Mouse (Mus musculus): ENCODE results near the gene Unc13a. TPM values are rescaled to one million over a fixed set of nuclear protein-coding genes. Genes with fewer than 3 reads are reported as not detected.
"Not testable (repeated sequence)": the region's sequence is repeated elsewhere in the genome, so short reads cannot be mapped to it uniquely, and the experiment has no call there.

Gene Unc13a
- polyA plus RNA-seq, 1 experiment: 1.6 TPM

DNA sequence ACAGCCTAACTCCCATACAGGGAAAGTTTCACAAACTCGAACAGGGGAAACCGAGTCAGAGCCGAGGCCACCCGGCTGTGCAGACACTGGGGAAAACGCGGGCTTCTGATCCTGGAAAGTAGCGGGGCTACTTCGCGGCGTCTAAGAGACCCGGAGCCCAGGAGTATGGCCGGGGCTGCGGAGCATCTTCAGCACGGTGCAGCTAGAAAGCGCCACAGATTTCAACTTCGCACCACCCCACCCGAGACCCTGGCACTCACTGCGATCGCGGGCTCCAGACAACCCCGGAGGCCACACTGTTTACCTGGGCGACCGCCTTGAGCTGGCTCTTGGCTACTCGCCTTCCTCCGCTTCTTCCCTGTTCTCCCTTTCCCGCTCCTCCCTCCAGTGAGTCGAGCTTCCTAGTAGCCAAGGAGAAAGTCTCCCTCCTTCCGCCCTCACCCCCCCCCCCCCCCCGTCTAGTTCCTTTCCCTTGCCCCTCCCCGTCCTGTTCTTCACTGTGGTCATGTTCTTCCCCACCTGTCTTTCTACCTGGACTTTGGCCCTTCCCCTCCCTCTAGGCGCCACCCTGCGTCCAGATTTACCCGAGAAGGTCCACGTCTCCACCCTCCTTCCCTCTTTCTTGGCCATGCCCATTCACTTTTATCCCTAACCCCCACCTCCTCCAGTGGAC lies 30.0 kb upstream of the Unc13a start, which contains the start of gene B3gnt3:
Gene B3gnt3, minus strand, starts transcription at position 376 of the 673 bp plus-strand sequence.
- peak; percentile 76; the same call in 1 of the 2 replicates for TF ChIP-seq POLR2A (IDR thresholded peaks at IDR 0.05; ENCODE audit: low read depth, low read length)
- no peak for TF ChIP-seq CTCF (IDR thresholded peaks at IDR 0.05; ENCODE audit: extremely low read depth, insufficient read length, insufficient replicate concordance, low read depth, low read length)
- H3K27me3 ChIP-seq (ENCODE audit: control insufficient read depth, insufficient read depth, low read length): no peaks in the 10 kb centered on the region
- peak within 1 kb of the TSS; percentile 96 for H3K27ac ChIP-seq (ENCODE audit: insufficient read depth, low read depth, low read length)
- H3K36me3 ChIP-seq (ENCODE audit: control insufficient read depth, insufficient read depth, low read length): peaks cover 3% of the 10 kb centered on the region; the same call in 1 of the 2 replicates
- H3K4me3 ChIP-seq (ENCODE audit: low read depth, low read length): peak within 1 kb of the TSS; percentile 97
- H3K4me1 ChIP-seq (ENCODE audit: control insufficient read depth, insufficient read depth, insufficient read length, low read length): peaks cover 17% of the 10 kb centered on the region; the same call in 1 of the 2 replicates
- 4% methylated on average over 33 of the region's 34 CpGs for WGBS

DNA sequence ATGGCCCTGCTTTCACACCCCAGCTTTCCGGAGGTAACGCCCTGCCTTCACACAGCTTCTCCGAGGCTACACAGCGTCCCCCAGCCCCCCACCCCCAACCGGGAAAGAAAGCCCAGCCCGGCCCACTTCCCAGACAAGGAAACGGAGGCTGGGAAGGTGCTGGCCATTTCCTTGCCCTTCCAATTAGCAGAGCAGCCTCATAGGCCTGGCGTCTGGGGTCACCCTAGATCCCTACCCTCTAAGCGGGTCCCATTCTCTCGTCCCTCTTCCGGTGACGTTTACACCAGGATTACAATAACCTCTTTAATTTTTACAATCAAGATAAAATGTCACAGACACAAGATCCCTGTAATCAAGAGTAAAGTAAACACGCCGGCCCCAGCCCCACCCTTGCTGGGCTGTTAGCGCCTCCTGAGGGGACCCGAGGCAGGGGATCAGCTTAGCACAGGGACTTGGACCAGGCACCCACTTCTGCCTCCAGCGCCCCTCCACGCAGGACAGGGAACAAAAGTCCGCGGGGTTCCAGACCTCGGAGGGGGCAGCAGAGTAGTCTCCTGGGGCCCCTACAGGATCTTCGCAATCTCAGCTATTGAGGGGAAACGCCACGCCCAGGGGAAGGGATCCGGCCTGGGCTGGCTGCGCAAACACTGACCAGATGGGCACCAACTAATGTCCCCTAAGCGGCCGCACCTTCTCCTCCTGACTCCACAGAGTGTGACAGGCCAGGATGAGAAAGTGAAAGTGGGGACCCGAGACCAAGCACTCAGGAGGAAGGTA lies 29.1 kb upstream of the Unc13a start:
- Histone ChIP-seq H3K27me3 (ENCODE audit: control insufficient read depth, insufficient read depth, low read length) (no peaks in the 10 kb centered on the region), H3K27ac (ENCODE audit: insufficient read depth, low read depth, low read length) (peak overlapping the region; percentile 96), H3K36me3 (ENCODE audit: control insufficient read depth, insufficient read depth, low read length) (peaks cover 3% of the 10 kb centered on the region; the same call in 1 of the 2 replicates), H3K4me1 (ENCODE audit: control insufficient read depth, insufficient read depth, insufficient read length, low read length) (peaks cover 17% of the 10 kb centered on the region; the same call in 1 of the 2 replicates), H3K4me3 (ENCODE audit: low read depth, low read length) (peak overlapping the region; percentile 97)
- 6% methylated on average over 29 of the region's 29 CpGs for WGBS
- peak; percentile 13; the same call in 1 of the 2 replicates for TF ChIP-seq CTCF (IDR thresholded peaks at IDR 0.05; ENCODE audit: extremely low read depth, insufficient read length, insufficient replicate concordance, low read depth, low read length)
- TF ChIP-seq POLR2A (IDR thresholded peaks at IDR 0.05; ENCODE audit: low read depth, low read length): no peak; the same call in 1 of the 2 replicates

DNA sequence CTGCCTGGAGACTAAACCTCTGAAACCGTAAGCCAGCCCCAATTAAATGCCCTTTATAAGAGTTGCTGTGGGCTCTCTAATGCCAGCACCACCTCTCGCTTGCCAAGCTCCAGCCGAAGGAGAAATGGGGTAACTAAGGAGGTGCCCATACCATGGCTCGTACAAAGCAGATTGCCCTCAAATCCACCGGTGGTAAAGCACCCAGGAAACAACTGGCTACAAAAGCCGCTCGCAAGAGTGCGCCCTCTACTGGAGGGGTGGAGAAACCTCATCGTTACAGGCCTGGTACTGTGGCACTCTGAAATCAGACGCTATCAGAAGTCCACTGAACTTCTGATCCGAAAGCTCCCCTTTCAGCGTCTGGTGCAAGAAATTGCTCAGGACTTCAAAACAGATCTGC lies 23.9 kb upstream of the Unc13a start:
- WGBS: 80% methylated on average over 12 of the region's 12 CpGs
- peaks cover 39% of the 10 kb centered on the region for H3K36me3 ChIP-seq (ENCODE audit: control insufficient read depth, insufficient read depth, low read length)
- not testable (repeated sequence) for H3K4me1 ChIP-seq (ENCODE audit: control insufficient read depth, insufficient read depth, insufficient read length, low read length); H3K4me3 ChIP-seq (ENCODE audit: low read depth, low read length); H3K27ac ChIP-seq (ENCODE audit: insufficient read depth, low read depth, low read length); H3K27me3 ChIP-seq (ENCODE audit: control insufficient read depth, insufficient read depth, low read length)
- TF ChIP-seq CTCF (IDR thresholded peaks at IDR 0.05; ENCODE audit: extremely low read depth, insufficient read length, insufficient replicate concordance, low read depth, low read length): peak; percentile 55; the same call in 1 of the 2 replicates

DNA sequence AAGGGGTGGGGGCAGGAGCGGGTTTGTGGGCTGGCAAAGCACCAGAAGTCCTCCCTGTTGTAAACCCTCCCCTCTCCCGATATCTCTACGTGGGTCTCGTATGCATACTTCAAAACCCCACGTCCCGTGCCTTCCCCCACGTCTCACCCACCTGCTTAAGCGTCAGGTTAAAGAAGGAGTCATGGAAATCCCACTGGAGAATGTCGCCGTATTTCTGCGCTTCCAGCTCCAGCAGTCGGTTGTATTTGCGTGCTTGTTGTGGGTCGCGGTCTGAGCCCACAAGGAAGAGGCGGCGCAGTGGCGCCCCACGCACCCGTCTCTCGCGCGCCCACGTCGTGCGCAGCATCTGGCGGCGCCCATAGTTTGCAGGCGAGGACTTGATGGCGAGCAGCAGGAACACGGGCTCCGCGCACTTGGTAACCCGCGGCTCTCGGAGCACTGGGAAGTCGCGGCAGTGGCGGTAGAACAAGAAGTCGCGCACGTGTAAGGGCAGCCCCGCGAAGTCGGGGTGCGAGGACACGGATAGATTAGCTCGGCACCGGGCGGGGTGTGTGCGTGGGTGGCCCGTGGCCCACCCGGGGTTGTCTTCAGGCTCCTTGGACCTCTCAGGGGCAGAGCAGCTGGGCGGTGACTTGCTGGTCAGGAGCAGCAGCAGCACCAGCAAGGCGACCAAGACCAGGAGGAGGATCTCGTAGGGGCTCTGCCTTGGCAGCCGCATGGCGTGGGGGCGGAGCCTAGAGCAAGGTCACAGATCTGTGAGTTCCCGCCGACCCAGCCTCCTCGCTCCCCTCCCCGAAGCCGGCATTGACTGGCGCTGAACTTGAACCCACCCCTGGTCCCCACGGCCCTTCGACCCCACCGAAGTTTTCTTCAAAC lies 21.8 kb upstream of the Unc13a start:
- peak overlapping the region; percentile 39 for H3K4me3 ChIP-seq (ENCODE audit: low read depth, low read length)
- WGBS: 66% methylated on average over 68 of the region's 68 CpGs
- H3K36me3 ChIP-seq (ENCODE audit: control insufficient read depth, insufficient read depth, low read length): peaks cover 41% of the 10 kb centered on the region
- H3K27me3 ChIP-seq (ENCODE audit: control insufficient read depth, insufficient read depth, low read length): no peaks in the 10 kb centered on the region
- peaks cover 4% of the 10 kb centered on the region for H3K4me1 ChIP-seq (ENCODE audit: control insufficient read depth, insufficient read depth, insufficient read length, low read length)
- H3K27ac ChIP-seq (ENCODE audit: insufficient read depth, low read depth, low read length): no peak overlapping the region
- no peak for TF ChIP-seq CTCF (IDR thresholded peaks at IDR 0.05; ENCODE audit: extremely low read depth, insufficient read length, insufficient replicate concordance, low read depth, low read length)
- no peak for TF ChIP-seq POLR2A (IDR thresholded peaks at IDR 0.05; ENCODE audit: low read depth, low read length)

DNA sequence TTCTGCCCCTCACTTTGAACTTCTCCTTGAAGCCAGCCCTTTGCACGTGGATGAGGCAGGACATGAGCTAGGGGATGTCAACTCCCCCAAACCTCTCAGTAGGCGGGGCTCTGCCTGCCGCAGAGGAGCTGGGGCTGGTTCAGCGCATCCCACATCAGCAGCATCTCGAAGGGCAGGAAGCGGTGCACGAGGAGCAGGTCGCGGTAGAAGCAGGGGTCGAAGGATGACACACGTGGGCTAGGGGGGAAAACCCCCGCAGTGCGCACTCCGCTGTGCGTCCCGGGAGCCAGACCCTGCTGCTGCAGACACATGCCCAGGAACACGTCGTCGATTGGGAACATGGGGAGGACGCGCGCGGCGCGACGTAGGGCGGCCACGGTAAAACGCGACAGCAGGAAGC lies 21.0 kb upstream of the Unc13a start:
- 67% methylated on average over 30 of the region's 30 CpGs for WGBS
- TF ChIP-seq CTCF (IDR thresholded peaks at IDR 0.05; ENCODE audit: extremely low read depth, insufficient read length, insufficient replicate concordance, low read depth, low read length) (no peak), POLR2A (IDR thresholded peaks at IDR 0.05; ENCODE audit: low read depth, low read length) (no peak)
- Histone ChIP-seq H3K4me3 (ENCODE audit: low read depth, low read length) (peak overlapping the region; percentile 39), H3K27me3 (ENCODE audit: control insufficient read depth, insufficient read depth, low read length) (peaks cover 5% of the 10 kb centered on the region; the same call in 1 of the 2 replicates), H3K27ac (ENCODE audit: insufficient read depth, low read depth, low read length) (no peak overlapping the region), H3K4me1 (ENCODE audit: control insufficient read depth, insufficient read depth, insufficient read length, low read length) (peaks cover 3% of the 10 kb centered on the region; the same call in 1 of the 2 replicates), H3K36me3 (ENCODE audit: control insufficient read depth, insufficient read depth, low read length) (peaks cover 40% of the 10 kb centered on the region)

DNA sequence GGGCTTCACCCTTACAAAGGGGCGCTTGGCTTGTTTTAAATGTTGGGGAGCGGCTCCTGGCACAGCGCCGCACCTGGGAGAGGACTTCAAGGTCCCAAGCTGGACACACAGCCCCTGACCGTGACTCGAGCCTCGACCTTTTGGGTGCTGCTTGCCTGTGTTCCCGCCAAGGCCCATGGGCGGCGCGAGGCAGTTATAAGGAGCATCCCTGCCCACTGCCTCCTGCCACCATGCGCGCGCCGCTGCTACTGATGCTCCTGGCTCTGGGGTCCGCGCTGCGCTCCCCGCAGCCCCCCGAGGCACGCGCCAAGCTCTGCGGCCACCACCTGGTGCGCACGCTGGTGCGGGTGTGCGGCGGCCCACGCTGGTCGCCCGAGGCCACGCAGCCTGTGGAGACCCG lies 17.5 kb upstream of the Unc13a start, which contains the start of gene Insl3:
Gene Insl3, plus strand, starts transcription at position 187 of the 400 bp plus-strand sequence.
- Histone ChIP-seq H3K4me1 (ENCODE audit: control insufficient read depth, insufficient read depth, insufficient read length, low read length) (peaks cover 15% of the 10 kb centered on the region), H3K4me3 (ENCODE audit: low read depth, low read length) (no peak within 1 kb of the TSS), H3K27ac (ENCODE audit: insufficient read depth, low read depth, low read length) (no peak within 1 kb of the TSS), H3K27me3 (ENCODE audit: control insufficient read depth, insufficient read depth, low read length) (peaks cover 5% of the 10 kb centered on the region), H3K36me3 (ENCODE audit: control insufficient read depth, insufficient read depth, low read length) (peaks cover 37% of the 10 kb centered on the region)
- WGBS: 25% methylated on average over 33 of the region's 33 CpGs
- TF ChIP-seq POLR2A (IDR thresholded peaks at IDR 0.05; ENCODE audit: low read depth, low read length): no peak
- TF ChIP-seq CTCF (IDR thresholded peaks at IDR 0.05; ENCODE audit: extremely low read depth, insufficient read length, insufficient replicate concordance, low read depth, low read length): no peak
